Mouse (Mus musculus) ES-E14 (cell line): ENCODE measurements around the gene Vwa5b2. TPM values are rescaled to one million over a fixed set of nuclear protein-coding genes. Genes with fewer than 3 reads are reported as not detected.

Experiments
- DNase-seq: peaks from one replicate; pipeline ENCODE4 v3.0.0-alpha.2; 2013; ENCODE audit warnings: low read depth, low spot score
- H3K27ac ChIP-seq: 2 replicates; pipeline ENCODE4 v1.5.1; 2012; ENCODE audit warnings: low read depth, mild to moderate bottlenecking, low read length, moderate library complexity, mixed read lengths; ENCODE audit not compliant: poor library complexity, insufficient read depth, severe bottlenecking
- H3K36me3 ChIP-seq: 2 replicates; pipeline ENCODE4 v1.6.1; 2012; ENCODE audit warnings: mild to moderate bottlenecking, low read length, moderate library complexity, mixed read lengths; ENCODE audit not compliant: control insufficient read depth, poor library complexity, insufficient read depth, severe bottlenecking
- H3K4me1 ChIP-seq, 2 experiments: fragments of 150-350 bp in 1 of 2; sonication (generic) in 1 of 2; 2 replicates each; pipeline ENCODE4 v1.6.1; 2012; ENCODE audit warnings: low read length in 2 of 2, mild to moderate bottlenecking in 1 of 2, mixed read lengths in 1 of 2; ENCODE audit not compliant: control insufficient read depth in 2 of 2, insufficient read depth in 2 of 2, poor library complexity in 1 of 2
- H3K4me3 ChIP-seq, 2 experiments: fragments of 150-350 bp in 1 of 2; sonication (generic) in 1 of 2; 2 replicates each; pipeline ENCODE4 v1.5.1; 2012; ENCODE audit warnings: low read length in 2 of 2, low read depth in 1 of 2, mild to moderate bottlenecking in 1 of 2, mixed read lengths in 1 of 2; ENCODE audit not compliant: insufficient read depth in 1 of 2, poor library complexity in 1 of 2, severe bottlenecking in 1 of 2
- H3K9ac ChIP-seq: 2 replicates; pipeline ENCODE4 v1.6.1; 2012; ENCODE audit warnings: low read depth, mild to moderate bottlenecking, low read length, mixed read lengths; ENCODE audit not compliant: poor library complexity, insufficient read depth, severe bottlenecking
- H3K9me3 ChIP-seq: fragments of 150-350 bp; sonication (generic); 2 replicates; pipeline ENCODE4 v1.6.1; 2012; ENCODE audit warnings: low read depth, mild to moderate bottlenecking, low read length; ENCODE audit not compliant: control insufficient read depth, insufficient read depth
- CHD2 ChIP-seq: IDR thresholded peaks from 2 replicates; pipeline ENCODE4 v1.6.1; 2014; ENCODE audit warnings: mild to moderate bottlenecking, low read depth, low read length, inconsistent platforms
- HCFC1 ChIP-seq: IDR thresholded peaks from 2 replicates; pipeline ENCODE4 v1.6.1; 2012; ENCODE audit warnings: low read length, inconsistent platforms, borderline replicate concordance; ENCODE audit not compliant: insufficient read depth
- MAFK ChIP-seq: IDR thresholded peaks from 2 replicates; pipeline ENCODE4 v1.6.1; 2014; ENCODE audit warnings: mild to moderate bottlenecking, low read depth, low read length, inconsistent platforms; ENCODE audit not compliant: insufficient read depth
- ZC3H11A ChIP-seq: IDR thresholded peaks from 2 replicates; pipeline ENCODE4 v1.6.1; 2012; ENCODE audit warnings: low read depth, mild to moderate bottlenecking, inconsistent platforms, low read length, borderline replicate concordance
- ZNF384 ChIP-seq: IDR thresholded peaks from 2 replicates; pipeline ENCODE4 v1.6.1; 2012; ENCODE audit warnings: low read depth, low read length, inconsistent platforms
- in situ Hi-C, 2 experiments: fragments of 600-800 bp; cut with MboI; formaldehyde crosslinking; loops; one replicate each; pipeline ENCODE4 v1.15.1; 2025; ENCODE audit warnings: low sequenced_read_pairs in 2 of 2, inconsistent platforms in 1 of 2; ENCODE audit not compliant: unreplicated experiment in 2 of 2
- total RNA-seq: library from RNA; depleted of rRNA; stranded (reverse); fragments of 300-350 nt; gene quantifications from 2 replicates; pipeline ENCODE4 v1.2.3, GENCODE M21; 2012; rRNA removed

The Vwa5b2 gene
- 0.69 and 1.2 TPM in 2 replicates for total RNA-seq

DNA sequence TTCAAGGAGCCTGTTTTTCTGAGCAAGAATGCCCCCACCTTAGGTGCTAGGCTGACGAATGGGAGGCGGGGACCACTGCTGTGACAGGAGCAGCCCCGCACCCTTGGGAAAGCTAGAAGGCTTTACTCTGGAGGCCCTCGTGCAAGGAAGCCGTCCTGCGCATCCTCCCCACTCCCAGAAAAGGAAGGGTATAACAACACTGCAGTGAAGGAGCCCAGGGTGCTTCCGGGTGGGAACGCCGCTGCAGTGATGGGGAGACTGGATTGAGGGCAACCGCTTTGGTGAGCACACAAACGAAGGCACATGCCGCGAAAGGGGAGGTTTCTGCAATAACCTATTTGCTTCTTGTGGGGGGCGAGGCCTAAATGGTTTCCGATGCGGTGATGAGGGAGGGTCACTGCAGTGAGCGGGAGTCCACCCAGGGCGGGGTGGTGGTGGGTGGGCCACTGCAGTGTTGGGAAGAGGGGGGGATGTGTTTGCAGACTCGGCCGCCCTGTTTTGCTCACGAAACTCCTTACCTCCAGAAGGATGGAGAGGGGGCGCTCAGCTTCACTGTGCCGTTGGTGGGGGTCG lies at the start of gene Vwa5b2:
Gene Vwa5b2, plus strand, starts transcription at position 106 of the 573 bp plus-strand sequence.
- Histone ChIP-seq H3K36me3 (no peaks in the 10 kb centered on the region), H3K9ac (0 out of 2 replicates have a peak within 1 kb of the TSS, but pooled peaks have one; percentile 27), H3K27ac (no peak within 1 kb of the TSS), H3K4me1 (peaks cover 0 to 7% of the 10 kb centered on the region in 2 experiments; a peak in 1 of 4 replicates), H3K4me3 (peak within 1 kb of the TSS; percentile 52), H3K9me3 (no peaks in the 10 kb centered on the region)
- no peak for DNase-seq
- no peak for TF ChIP-seq HCFC1
- no peak for TF ChIP-seq ZNF384
- no peak for TF ChIP-seq MAFK
- TF ChIP-seq CHD2, result no peak
- no peak for TF ChIP-seq ZC3H11A
- in situ Hi-C loops, result no loop called here

DNA sequence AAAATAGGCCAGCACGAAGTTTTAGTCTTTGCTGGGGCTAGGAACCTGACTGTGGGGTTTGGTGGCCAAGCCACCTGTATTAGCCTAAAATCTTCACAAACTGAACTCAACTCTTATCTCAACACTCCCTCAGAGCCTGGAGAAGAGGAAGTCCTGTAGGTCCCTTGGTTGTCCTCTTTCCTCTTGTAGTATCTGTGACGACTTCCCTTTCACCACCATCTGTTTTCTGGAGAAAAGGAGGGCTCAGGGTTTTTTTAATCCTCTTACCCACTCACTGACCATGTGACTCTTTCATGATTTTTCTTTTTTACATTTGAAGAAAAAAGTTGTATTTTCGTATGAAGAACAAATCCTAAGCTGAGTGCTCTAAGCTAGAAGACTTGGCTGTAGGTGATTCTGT lies 49.6 kb upstream of the Vwa5b2 start:
- Histone ChIP-seq H3K36me3 (peaks cover 40% of the 10 kb centered on the region), H3K4me3 (no peak overlapping the region), H3K4me1 (peaks cover 5 to 16% of the 10 kb centered on the region in 2 experiments; a peak in 3 of 4 replicates), H3K27ac (peak overlapping the region; percentile 31; the same call in 1 of the 2 replicates), H3K9me3 (no peaks in the 10 kb centered on the region), H3K9ac (no peak overlapping the region)
- TF ChIP-seq CHD2 (no peak), ZNF384 (no peak), ZC3H11A (no peak), HCFC1 (no peak), MAFK (no peak)
- in situ Hi-C loops, result no loop called here
- no peak for DNase-seq

DNA sequence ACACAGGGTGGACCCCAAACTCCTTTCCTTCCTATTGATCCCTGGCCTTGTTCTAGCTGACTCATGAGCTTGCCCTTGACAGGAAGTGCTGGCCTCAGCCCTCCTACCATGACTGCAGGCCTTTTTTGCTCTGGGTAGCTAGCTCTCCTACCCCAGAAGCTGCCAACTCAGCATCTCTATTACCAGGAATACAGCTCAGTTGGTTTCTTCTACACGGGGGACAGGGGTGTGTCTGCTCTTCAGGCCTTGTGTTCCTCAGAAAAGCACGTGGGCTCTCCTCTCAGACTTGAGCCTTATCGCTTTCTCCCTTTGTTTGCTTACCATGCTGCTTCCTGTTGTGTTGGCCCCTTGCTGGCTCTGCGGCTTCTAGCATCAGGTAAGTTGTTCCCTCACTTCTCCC lies 48.8 kb upstream of the Vwa5b2 start:
- Histone ChIP-seq H3K4me3 (no peak overlapping the region), H3K36me3 (peaks cover 42% of the 10 kb centered on the region), H3K4me1 (peaks cover 5 to 16% of the 10 kb centered on the region in 2 experiments; a peak in 3 of 4 replicates), H3K9me3 (no peaks in the 10 kb centered on the region), H3K27ac (peak overlapping the region; percentile 63; the same call in 1 of the 2 replicates), H3K9ac (no peak overlapping the region)
- no peak for TF ChIP-seq CHD2
- TF ChIP-seq HCFC1, result no peak
- no peak for TF ChIP-seq ZNF384
- TF ChIP-seq MAFK, result peak; percentile 67
- no peak for TF ChIP-seq ZC3H11A
- in situ Hi-C loops, result no loop called here
- DNase-seq, result no peak

DNA sequence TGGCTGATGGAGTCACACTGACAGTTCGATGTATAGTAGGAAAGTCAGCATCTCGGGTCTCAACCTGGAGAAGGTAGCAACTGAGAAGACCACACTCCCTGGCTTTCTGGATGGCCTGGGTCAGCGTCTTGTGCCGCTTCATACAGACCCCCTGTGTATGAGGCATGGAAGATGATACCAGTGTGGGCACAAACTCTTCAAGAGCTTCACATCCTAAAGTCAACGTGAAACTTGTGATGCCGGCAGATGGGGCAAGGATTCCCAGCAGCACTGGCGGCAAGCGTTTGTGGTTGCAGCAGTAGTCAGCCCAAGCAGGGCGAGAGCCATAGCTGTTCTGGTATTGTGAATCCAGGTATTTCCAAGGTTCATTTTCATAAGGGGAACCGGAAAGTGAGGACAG lies 43.6 kb upstream of the Vwa5b2 start:
- Histone ChIP-seq H3K4me3 (no peak overlapping the region), H3K27ac (no peak overlapping the region), H3K9me3 (no peaks in the 10 kb centered on the region), H3K36me3 (peaks cover 37% of the 10 kb centered on the region), H3K9ac (no peak overlapping the region), H3K4me1 (peaks cover 4 to 9% of the 10 kb centered on the region in 2 experiments; a peak in 3 of 4 replicates)
- DNase-seq, result no peak
- TF ChIP-seq HCFC1, result no peak
- TF ChIP-seq MAFK, result no peak
- TF ChIP-seq ZC3H11A, result no peak
- TF ChIP-seq CHD2, result no peak
- no peak for TF ChIP-seq ZNF384
- in situ Hi-C loops, result no loop called here
